Mouse (Mus musculus) embryonic fibroblast, embryonic 13.5 days (primary cell): ENCODE data around the gene 1700014D04Rik. TPM values are rescaled to one million over a fixed set of nuclear protein-coding genes. Genes with fewer than 3 reads are reported as not detected.

Experiments
- H3K27ac ChIP-seq: 2 replicates; pipeline ENCODE4 v1.5.1; 2012; ENCODE audit warnings: low read length, control low read depth, inconsistent platforms; ENCODE audit not compliant: insufficient read depth
- H3K4me1 ChIP-seq: 2 replicates; pipeline ENCODE4 v1.6.1; 2011; ENCODE audit warnings: low read length; ENCODE audit not compliant: control insufficient read depth, insufficient read depth
- H3K4me3 ChIP-seq: 2 replicates; pipeline ENCODE4 v1.5.1; 2011; ENCODE audit warnings: mild to moderate bottlenecking, control low read depth, low read length; ENCODE audit not compliant: insufficient read depth
- CTCF ChIP-seq: IDR thresholded peaks from 2 replicates; pipeline ENCODE4 v1.5.1; 2011; ENCODE audit warnings: mild to moderate bottlenecking, control low read depth, low read length, moderate library complexity, borderline replicate concordance; ENCODE audit not compliant: insufficient read depth
- POLR2A ChIP-seq: IDR thresholded peaks from 2 replicates; pipeline ENCODE4 v1.6.1; 2011; ENCODE audit warnings: low read depth, mild to moderate bottlenecking, control low read depth, low read length, moderate library complexity
- polyA plus RNA-seq: library from polyadenylated mRNA; stranded (reverse); fragments of >200 nt; gene quantifications from 2 replicates; pipeline ENCODE4 v1.2.4, GENCODE M21; 2011; ENCODE audit warnings: low read depth; ENCODE audit not compliant: missing spikeins, insufficient read length

1700014D04Rik gene
- polyA plus RNA-seq, 1 experiment = not detected

DNA sequence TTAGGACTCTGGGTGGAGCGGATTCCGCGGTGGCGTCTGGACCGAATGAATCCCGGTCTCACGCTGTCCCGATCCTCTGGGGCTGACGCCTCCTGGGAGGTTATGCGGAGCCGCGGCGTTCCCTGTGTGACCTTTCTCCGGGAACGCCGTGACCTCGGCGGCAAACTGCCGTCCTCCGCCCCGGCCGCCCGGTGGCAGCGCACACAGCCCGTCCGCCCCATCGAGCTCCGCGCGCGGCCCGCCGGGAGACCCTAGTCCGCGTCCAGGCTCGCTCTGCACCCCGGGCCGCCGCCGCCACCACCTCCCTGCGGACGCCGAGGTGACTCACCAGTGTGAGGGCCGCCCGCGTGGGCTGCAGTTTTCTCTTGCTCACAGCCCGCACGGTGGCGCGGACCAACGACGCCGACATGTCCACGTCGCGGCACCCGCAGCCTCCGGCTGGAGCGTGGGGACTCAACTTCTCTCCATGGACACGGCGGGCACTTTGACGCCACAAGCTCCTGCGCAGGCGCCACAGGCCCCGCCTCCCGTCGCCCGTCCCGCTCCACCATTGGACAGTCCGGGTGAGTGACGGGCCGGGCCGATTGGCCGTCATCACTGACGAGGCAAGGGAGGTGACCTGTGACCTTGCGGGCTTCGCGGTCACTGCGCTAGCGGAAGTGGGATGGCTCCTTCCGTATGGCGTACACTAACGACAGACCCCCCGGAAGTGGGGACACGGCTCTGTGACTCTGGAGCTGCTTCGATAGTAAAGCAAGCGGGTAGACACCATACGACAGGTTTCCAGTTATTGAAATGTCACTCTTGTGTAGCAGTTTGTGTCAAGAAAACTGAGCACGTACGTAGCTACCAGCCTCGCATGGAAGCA lies 23.0 kb upstream of the 1700014D04Rik start, which contains the start of gene Isca1:
Isca1 (minus strand) TSS at position 515 of the 868 bp plus-strand sequence.
- peaks cover 5% of the 10 kb centered on the region for H3K4me1 ChIP-seq
- peak within 1 kb of the TSS; percentile 90 for H3K27ac ChIP-seq
- TF ChIP-seq CTCF (no peak), POLR2A (peak; percentile 77)
- peak within 1 kb of the TSS; percentile 86 for H3K4me3 ChIP-seq

DNA sequence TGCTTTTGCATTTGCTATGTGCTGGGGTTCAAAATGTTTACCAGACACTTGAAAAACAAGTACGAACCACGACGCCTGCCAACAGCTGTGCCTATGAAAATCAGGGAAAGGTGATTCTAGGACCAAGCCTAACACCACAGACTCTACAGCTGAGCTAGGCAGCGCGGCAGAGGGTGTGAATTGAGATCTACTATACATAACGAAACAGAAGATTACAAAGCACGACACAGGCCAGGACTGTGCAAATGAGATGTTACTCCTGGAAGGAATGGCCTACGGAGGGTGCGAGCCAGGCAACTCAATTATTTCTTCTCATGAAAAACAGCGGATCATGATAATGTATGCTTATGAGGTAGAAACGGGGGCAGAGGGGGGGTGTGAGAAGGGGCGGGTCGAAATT lies 22.0 kb upstream of the 1700014D04Rik start:
- no peak overlapping the region for H3K27ac ChIP-seq
- TF ChIP-seq POLR2A = no peak
- no peak for TF ChIP-seq CTCF
- H3K4me3 ChIP-seq = peak overlapping the region; percentile 86
- peaks cover 5% of the 10 kb centered on the region for H3K4me1 ChIP-seq

DNA sequence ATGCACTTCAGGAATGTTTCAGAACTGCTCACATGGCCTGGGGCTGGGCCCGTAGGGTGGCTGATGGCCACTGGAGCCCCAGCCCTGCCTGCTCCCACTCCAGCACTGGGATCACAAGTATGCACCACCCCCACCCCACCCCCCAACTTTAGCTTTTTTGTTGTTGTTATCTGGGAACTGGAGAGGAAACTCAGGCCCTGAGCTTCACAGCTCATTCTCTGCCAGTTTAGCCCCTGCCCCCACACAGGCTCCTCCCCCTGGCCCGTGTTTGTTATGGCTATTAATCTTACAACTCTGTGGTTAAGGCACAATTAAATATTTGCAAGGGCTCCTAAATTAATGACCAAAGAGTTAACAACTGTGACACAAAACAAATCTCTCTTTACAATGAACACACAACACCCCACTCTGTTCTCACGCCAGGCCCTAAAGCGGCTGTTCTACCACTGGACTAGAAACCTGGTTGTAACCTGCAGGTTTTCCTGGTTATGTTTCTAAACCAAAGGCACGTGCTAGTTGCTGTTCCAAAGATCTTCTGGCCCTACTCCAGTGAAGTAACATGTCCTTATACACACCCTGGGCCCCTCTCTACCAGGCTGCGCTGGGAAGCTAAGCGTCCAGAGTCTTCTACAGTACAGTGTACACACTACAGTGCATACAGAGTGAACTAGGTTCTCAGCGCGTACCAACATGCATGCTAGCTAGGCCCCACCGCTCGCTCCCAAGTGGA lies 20.4 kb upstream of the 1700014D04Rik start:
- TF ChIP-seq POLR2A (no peak), CTCF (no peak)
- H3K4me3 ChIP-seq = no peak overlapping the region
- no peak overlapping the region for H3K27ac ChIP-seq
- peaks cover 5% of the 10 kb centered on the region for H3K4me1 ChIP-seq

DNA sequence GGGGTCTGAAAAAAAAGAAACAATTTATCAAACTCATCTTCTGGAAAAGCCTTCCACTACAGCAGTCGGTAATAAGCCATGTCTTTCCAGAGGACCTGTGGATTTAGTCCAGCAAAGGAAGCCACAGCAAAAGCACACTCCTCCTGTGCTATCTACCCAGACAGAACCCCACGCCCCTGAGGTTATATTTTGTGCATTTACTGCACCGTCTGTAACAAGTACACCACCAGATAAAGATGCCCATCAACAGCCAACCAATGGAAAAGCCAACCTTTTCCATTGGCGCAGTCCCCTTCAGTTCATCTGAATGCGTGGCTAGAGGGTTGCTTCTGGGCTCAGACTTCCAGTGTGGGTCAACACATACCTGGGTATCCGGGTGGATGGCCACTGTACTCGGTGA lies 16.2 kb upstream of the 1700014D04Rik start:
- H3K4me3 ChIP-seq = no peak overlapping the region

DNA sequence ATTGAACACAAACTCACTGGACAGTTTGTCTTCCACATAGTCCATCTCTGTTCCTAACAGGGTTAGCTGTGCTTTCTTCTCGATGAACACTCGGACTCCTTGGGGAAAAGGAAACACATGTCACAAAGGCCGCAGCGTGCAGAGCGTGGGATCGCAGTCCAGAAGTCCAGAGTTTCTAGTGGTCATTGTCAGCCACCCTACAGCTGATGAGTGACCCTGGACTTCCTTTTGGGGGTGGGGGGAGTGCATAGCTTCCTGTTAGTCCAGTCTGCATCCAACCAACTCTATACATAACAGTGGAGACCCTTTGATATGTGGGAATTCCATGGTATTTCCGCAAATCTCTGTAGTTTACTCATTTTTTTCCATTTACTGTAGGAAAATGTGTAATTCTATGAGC lies 10.4 kb upstream of the 1700014D04Rik start:
- Histone ChIP-seq H3K4me3 (no peak overlapping the region), H3K4me1 (no peaks in the 10 kb centered on the region), H3K27ac (no peak overlapping the region)
- no peak for TF ChIP-seq CTCF
- no peak for TF ChIP-seq POLR2A

More for the DNA sequence above, 16.2 kb upstream of the 1700014D04Rik start:
- no peak for TF ChIP-seq CTCF
- no peak for TF ChIP-seq POLR2A
- Histone ChIP-seq H3K4me1 (peaks cover under 1% of the 10 kb centered on the region; the same call in 1 of the 2 replicates), H3K27ac (no peak overlapping the region)

DNA sequence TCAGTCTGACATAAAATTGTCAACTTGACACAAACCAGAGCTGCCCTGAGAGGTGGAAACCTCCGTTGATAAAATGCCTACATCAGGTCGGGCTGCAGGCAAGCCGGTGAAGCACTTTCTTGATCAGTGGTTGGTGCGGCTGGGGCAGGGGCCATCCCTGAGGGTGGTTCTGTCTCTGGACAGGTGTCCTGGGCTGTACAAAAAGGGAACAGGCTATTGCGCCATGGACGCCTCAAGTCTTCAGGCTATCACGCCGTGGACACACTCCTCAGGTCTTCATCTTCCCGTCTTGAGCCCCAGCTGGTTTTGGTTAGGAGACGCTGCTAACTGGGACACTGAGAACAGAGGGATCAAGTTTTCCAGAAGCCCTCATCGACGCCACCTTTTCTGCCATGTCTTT lies 3.8 kb upstream of the 1700014D04Rik start:
- no peak for TF ChIP-seq CTCF
- no peak for TF ChIP-seq POLR2A

DNA sequence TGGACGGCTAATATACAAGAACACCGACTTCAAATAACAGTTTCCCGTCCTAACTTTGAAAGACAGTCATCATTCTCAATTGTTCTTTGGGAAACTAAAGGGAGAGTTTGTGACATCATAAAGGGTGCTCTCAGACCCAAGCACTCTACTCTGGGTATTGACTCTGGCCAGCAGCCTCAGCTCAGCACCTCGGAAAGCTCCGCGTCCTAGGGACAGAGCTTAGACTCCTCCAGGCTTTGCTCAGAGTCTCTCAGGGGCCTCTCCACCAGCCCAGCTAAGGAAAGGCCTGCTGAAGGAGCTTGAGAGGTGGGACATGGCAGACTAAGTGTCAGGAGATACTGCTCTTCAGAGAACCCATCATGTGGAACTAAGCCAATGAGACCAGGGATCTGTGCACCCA lies 388 bp downstream of the 1700014D04Rik start:
- TF ChIP-seq POLR2A (no peak), CTCF (no peak)
- Histone ChIP-seq H3K4me1 (no peaks in the 10 kb centered on the region), H3K4me3 (no peak overlapping the region), H3K27ac (no peak overlapping the region)

More for the DNA sequence above, 3.8 kb upstream of the 1700014D04Rik start:
- no peaks in the 10 kb centered on the region for H3K4me1 ChIP-seq
- H3K27ac ChIP-seq = no peak overlapping the region
- H3K4me3 ChIP-seq = no peak overlapping the region

DNA sequence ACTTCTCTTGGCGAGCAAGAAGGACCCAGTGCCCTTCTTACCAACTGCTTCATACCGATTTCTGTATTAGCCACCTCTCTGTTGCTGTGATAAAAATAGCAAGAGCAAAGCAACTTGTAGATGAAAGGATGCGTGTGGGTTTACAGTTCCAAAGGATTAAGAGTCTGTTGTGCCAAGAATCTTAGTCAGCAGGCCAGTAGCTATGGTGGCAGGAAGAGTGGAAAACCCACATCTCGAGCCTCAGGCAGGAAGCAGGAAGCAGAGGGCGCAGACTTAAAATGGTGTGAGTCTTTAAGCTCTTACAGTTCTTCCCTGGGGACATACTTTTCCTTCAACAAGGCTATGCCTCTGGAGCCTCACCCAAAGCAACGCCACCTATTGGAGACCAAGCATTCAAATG lies 1.1 kb downstream of the 1700014D04Rik start:
- TF ChIP-seq POLR2A (no peak), CTCF (no peak)

DNA sequence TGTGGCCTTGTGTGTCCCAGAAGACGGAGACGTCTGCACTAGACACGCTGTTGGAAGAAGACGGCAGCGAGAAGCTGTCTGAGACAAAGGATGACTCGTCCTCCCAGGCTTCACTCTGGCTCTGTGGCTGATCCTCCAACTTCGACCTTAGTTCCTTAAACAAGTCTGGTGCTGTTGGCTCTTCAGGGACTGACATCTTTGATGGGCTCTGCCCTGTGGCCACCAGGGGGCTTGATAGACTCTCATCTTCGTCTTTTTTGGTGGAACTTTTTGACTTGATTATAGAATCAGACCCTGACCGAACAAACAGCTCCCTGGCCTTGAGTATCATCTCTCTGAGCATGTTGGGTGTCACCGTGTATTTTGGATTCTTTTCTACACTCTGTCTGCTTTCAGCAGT lies 4.9 kb downstream of the 1700014D04Rik start:
- no peak for TF ChIP-seq POLR2A
- TF ChIP-seq CTCF = no peak
- H3K4me3 ChIP-seq = no peak overlapping the region
- H3K4me1 ChIP-seq = no peaks in the 10 kb centered on the region
- no peak overlapping the region for H3K27ac ChIP-seq

More for the DNA sequence above, 1.1 kb downstream of the 1700014D04Rik start:
- Histone ChIP-seq H3K4me1 (no peaks in the 10 kb centered on the region), H3K27ac (no peak overlapping the region), H3K4me3 (no peak overlapping the region)
